In the genomic region with DNA sequence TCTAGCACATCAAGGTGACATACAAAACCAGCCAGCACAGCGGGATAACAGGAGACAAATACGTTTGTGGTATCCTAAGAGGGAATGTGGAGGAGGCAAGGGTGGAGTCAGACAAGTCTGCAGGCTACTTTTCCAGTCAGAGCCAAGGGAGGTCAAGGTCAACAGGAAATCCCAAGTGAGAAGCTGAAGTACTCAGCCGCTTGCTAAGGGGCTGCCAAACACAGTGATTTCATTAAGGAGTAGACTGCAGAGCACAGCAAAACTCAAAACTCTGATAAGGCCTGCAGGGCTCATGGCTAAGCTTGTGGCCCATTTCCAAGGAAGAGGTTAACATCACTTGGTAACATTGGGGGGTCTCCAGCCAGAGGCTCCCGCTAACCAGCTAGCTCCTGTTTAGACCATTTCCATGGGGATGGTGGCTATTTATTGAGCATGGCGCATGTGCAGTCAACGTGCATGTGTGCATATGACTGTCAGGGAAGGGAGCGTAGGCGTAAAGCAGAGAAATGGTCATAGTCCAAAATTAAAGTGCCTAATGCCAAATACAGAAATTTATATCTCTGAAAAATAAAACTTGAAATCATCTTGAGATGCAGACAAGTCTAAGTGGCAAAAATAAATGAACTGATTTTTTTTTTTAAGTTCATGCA, we compare ENCODE assay signal across 9 mouse cellular contexts.
DNase-seq lines count a peak whose midpoint lies in the region; ATAC-seq and TF ChIP-seq lines count a peak whose summit lies in the region.
"Had no signal": no experiment of that assay in that cellular context is flagged by ENCODE, and none has a peak within 500 bp of the region (broad histone marks: within the 10 kb centered on the region; RNA-seq: fewer than 3 reads in every experiment).

No protein-coding gene starts in this region.

- H3K9me3 ChIP-seq in liver, postnatal 0 days (ENCODE audit: low read length) = no peaks in the 10 kb centered on the region
- no peaks in the 10 kb centered on the region for H3K9me3 ChIP-seq in embryonic facial prominence, embryonic 11.5 days (replicated peaks; ENCODE audit: control insufficient read depth, low read length)
- no peaks in the 10 kb centered on the region for H3K9me3 ChIP-seq in kidney, embryonic 16.5 days (ENCODE audit: low read length)
- no peaks in the 10 kb centered on the region for H3K9me3 ChIP-seq in hindbrain, embryonic 13.5 days
- H3K9me3 ChIP-seq: limb, embryonic 15.5 days had no signal

- H3K27me3 ChIP-seq in liver, adult 2 months (ENCODE audit: control insufficient read depth, insufficient read depth, low read length) = no peaks in the 10 kb centered on the region
- no peaks in the 10 kb centered on the region for H3K27me3 ChIP-seq in liver, postnatal 0 days (ENCODE audit: insufficient read depth, low read length)
- no peaks in the 10 kb centered on the region for H3K27me3 ChIP-seq in embryonic facial prominence, embryonic 11.5 days (ENCODE audit: control insufficient read depth, insufficient read depth, low read length)
- no peaks in the 10 kb centered on the region for H3K27me3 ChIP-seq in kidney, embryonic 16.5 days (ENCODE audit: insufficient read depth, low read length)
- H3K27me3 ChIP-seq in hindbrain, embryonic 13.5 days = 0 out of 2 replicates have a peak, but pooled peaks cover 3% of the 10 kb centered on the region
- H3K27me3 ChIP-seq: limb, embryonic 15.5 days had no signal

- no peak overlapping the region for H3K9ac ChIP-seq in liver, adult 2 months (ENCODE audit: low read depth, low read length)
- no peak overlapping the region for H3K9ac ChIP-seq in liver, postnatal 0 days (replicated peaks)
- no peak overlapping the region for H3K9ac ChIP-seq in embryonic facial prominence, embryonic 11.5 days (replicated peaks; ENCODE audit: low read length)
- H3K9ac ChIP-seq in kidney, embryonic 16.5 days (replicated peaks; ENCODE audit: low read length) = no peak overlapping the region
- no peak overlapping the region for H3K9ac ChIP-seq in hindbrain, embryonic 13.5 days
- H3K9ac ChIP-seq: limb, embryonic 15.5 days had no signal

- H3K79me2 ChIP-seq in liver, adult 2 months (ENCODE audit: control insufficient read depth, insufficient read depth, low read length) = no peaks in the 10 kb centered on the region

- 73% methylated on average over 8 of the region's 8 CpGs for WGBS in liver, adult 2 months
- WGBS in liver, postnatal 0 days (ENCODE audit: insufficient replicate concordance) = 67% methylated on average over 8 of the region's 8 CpGs
- WGBS in embryonic facial prominence, embryonic 11.5 days = 67% methylated on average over 8 of the region's 8 CpGs
- WGBS in kidney, embryonic 16.5 days = 59% methylated on average over 8 of the region's 8 CpGs
- 78% methylated on average over 8 of the region's 8 CpGs for WGBS in hindbrain, embryonic 13.5 days

- no peak overlapping the region for H3K27ac ChIP-seq in liver, adult 2 months (replicated peaks; ENCODE audit: insufficient read depth, low read depth, low read length)
- H3K27ac ChIP-seq in liver, postnatal 0 days (ENCODE audit: low read depth) = no peak overlapping the region
- no peak overlapping the region for H3K27ac ChIP-seq in embryonic facial prominence, embryonic 11.5 days (replicated peaks; ENCODE audit: low read depth, low read length)
- peak overlapping the region; percentile 53; the same call in 1 of the 2 replicates for H3K27ac ChIP-seq in kidney, embryonic 16.5 days (ENCODE audit: low read length)
- H3K27ac ChIP-seq in hindbrain, embryonic 13.5 days = no peak overlapping the region
- H3K27ac ChIP-seq: limb, embryonic 15.5 days had no signal

- no peaks in the 10 kb centered on the region for H3K4me1 ChIP-seq in liver, adult 2 months (ENCODE audit: control insufficient read depth, insufficient read depth, low read length)
- no peaks in the 10 kb centered on the region for H3K4me1 ChIP-seq in liver, postnatal 0 days (ENCODE audit: insufficient read depth)
- H3K4me1 ChIP-seq in embryonic facial prominence, embryonic 11.5 days (ENCODE audit: control insufficient read depth, insufficient read depth, low read length) = no peaks in the 10 kb centered on the region
- H3K4me1 ChIP-seq in kidney, embryonic 16.5 days (ENCODE audit: insufficient read depth, low read length) = peaks cover 8% of the 10 kb centered on the region
- H3K4me1 ChIP-seq in hindbrain, embryonic 13.5 days (replicated peaks) = no peaks in the 10 kb centered on the region
- H3K4me1 ChIP-seq: limb, embryonic 15.5 days had no signal

- no peak for TF ChIP-seq POLR2A in liver, adult 2 months (IDR thresholded peaks at IDR 0.05; ENCODE audit: extremely low read depth, insufficient read depth, low read length)

- H3K4me3 ChIP-seq in liver, adult 2 months (ENCODE audit: insufficient read depth, low read depth, low read length) = no peak overlapping the region
- no peak overlapping the region for H3K4me3 ChIP-seq in liver, postnatal 0 days (ENCODE audit: low read depth, low read length)
- H3K4me3 ChIP-seq in embryonic facial prominence, embryonic 11.5 days (ENCODE audit: low read depth, low read length) = no peak overlapping the region
- no peak overlapping the region for H3K4me3 ChIP-seq in kidney, embryonic 16.5 days (ENCODE audit: low read length)
- H3K4me3 ChIP-seq in hindbrain, embryonic 13.5 days = no peak overlapping the region
- H3K4me3 ChIP-seq: limb, embryonic 15.5 days had no signal

- DNase-seq in liver, adult 2 months (ENCODE audit: extremely low read depth, low read depth, low spot score) = peak; percentile 26
- no peak for DNase-seq in liver, postnatal 0 days
- DNase-seq in embryonic facial prominence, embryonic 11.5 days (ENCODE audit: low spot score) = peak; percentile 26
- DNase-seq in ovary, postnatal 36 days (ENCODE audit: low spot score) = peak; percentile 12
- DNase-seq in spleen, adult 18-20 months = no peak

- TF ChIP-seq CTCF in liver, adult 2 months (IDR thresholded peaks at IDR 0.05; ENCODE audit: low read depth, low read length) = no peak
- TF ChIP-seq CTCF in liver, postnatal 0 days (IDR thresholded peaks at IDR 0.05; ENCODE audit: low read depth) = no peak

- TF ChIP-seq EP300 in liver, postnatal 0 days (IDR thresholded peaks at IDR 0.05; ENCODE audit: low read depth) = no peak

- ATAC-seq in liver, postnatal 0 days = no peak
- no peak for ATAC-seq in embryonic facial prominence, embryonic 11.5 days (replicated peaks; ENCODE audit: insufficient number of reproducible peaks, low FRiP score, low TSS enrichment, low read depth)
- peak; percentile 57 for ATAC-seq in kidney, embryonic 16.5 days (ENCODE audit: low FRiP score, low TSS enrichment)
- ATAC-seq in cerebellum, adult (ENCODE audit: insufficient number of reproducible peaks, low FRiP score, low TSS enrichment) = no peak
- no peak for ATAC-seq in hindbrain, embryonic 13.5 days (ENCODE audit: low FRiP score)

- no peaks in the 10 kb centered on the region for H3K36me3 ChIP-seq in liver, adult 2 months (ENCODE audit: control insufficient read depth, insufficient read depth, low read length)
- H3K36me3 ChIP-seq in liver, postnatal 0 days (replicated peaks; ENCODE audit: insufficient read depth, low read length) = no peaks in the 10 kb centered on the region
- no peaks in the 10 kb centered on the region for H3K36me3 ChIP-seq in embryonic facial prominence, embryonic 11.5 days (replicated peaks; ENCODE audit: control insufficient read depth, insufficient read depth, low read depth, low read length)
- no peaks in the 10 kb centered on the region for H3K36me3 ChIP-seq in kidney, embryonic 16.5 days (ENCODE audit: insufficient read depth, low read length)
- no peaks in the 10 kb centered on the region for H3K36me3 ChIP-seq in hindbrain, embryonic 13.5 days
- H3K36me3 ChIP-seq: limb, embryonic 15.5 days had no signal

- H3K4me2 ChIP-seq in liver, postnatal 0 days (ENCODE audit: low read depth, low read length) = no peak overlapping the region
- no peak overlapping the region for H3K4me2 ChIP-seq in embryonic facial prominence, embryonic 11.5 days (ENCODE audit: low read depth, low read length)
- no peak overlapping the region for H3K4me2 ChIP-seq in kidney, embryonic 16.5 days (replicated peaks; ENCODE audit: low read depth, low read length)
- H3K4me2 ChIP-seq in hindbrain, embryonic 13.5 days = no peak overlapping the region
- H3K4me2 ChIP-seq: limb, embryonic 15.5 days had no signal

Comparison
In these comparisons a context has a peak if more than half of its experiments do, and no peak if none do; other contexts are left out.
1. DNase-seq: peak in liver, adult 2 months (single experiment), embryonic facial prominence, embryonic 11.5 days (single experiment) and ovary, postnatal 36 days (single experiment); none in liver, postnatal 0 days (single experiment) and spleen, adult 18-20 months (0 of 2).